Mouse (Mus musculus): ENCODE measurements around the gene Thra.

DNA sequence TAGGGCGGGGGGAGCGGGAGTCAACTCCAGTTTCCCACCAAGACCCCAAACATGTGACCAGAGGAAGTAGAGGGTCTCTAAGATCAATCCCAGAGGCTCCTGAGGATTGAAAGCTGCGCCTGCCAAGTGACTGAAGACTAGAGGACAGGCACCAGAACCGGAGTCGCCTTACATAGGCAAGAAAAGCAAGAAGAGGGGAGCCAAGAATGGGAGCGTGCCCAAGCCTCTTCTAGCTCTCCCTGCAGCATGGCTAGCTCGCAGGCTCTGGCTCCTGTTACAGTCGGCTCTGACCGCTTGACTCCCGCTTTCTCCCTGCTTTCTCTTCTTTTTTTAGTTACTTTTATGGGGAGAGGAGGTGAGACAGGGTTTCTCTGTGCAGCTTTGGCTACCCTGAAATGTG, 44.8 kb downstream of the Thra start:
- TF ChIP-seq EP300 (IDR thresholded peaks at IDR 0.05; ENCODE audit: low read depth) = no peak
- no peak for TF ChIP-seq CTCF (IDR thresholded peaks at IDR 0.05; ENCODE audit: low read depth)

Measured in liver, postnatal 0 days (tissue).